Mouse (Mus musculus) stomach, embryonic 16.5 days (tissue): ENCODE data around the gene Gm3448. TPM values are rescaled to one million over a fixed set of nuclear protein-coding genes. Genes with fewer than 3 reads are reported as not detected.

Experiments
- ATAC-seq: fragments of 200-750 bp; cut with Nextera tagmentation; 2 replicates; pipeline ENCODE4 v1.8.0; 2017; ENCODE audit warnings: moderate number of reproducible peaks, moderate TSS enrichment; ENCODE audit not compliant: insufficient read depth, low FRiP score
- H3K27ac ChIP-seq: fragments of 300-500 bp; sonication (generic); 2 replicates; pipeline ENCODE4 v1.5.1; 2014; ENCODE audit warnings: low read length
- H3K27me3 ChIP-seq: fragments of 300-500 bp; sonication (generic); 2 replicates; pipeline ENCODE4 v1.6.1; 2014; ENCODE audit warnings: low read length, control low read depth, mixed read lengths; ENCODE audit not compliant: control insufficient read depth, insufficient read depth
- H3K36me3 ChIP-seq: fragments of 300-500 bp; sonication (generic); 2 replicates; pipeline ENCODE4 v1.6.1; 2014; ENCODE audit warnings: low read length; ENCODE audit not compliant: control insufficient read depth, insufficient read depth
- H3K4me1 ChIP-seq: fragments of 300-500 bp; sonication (generic); 2 replicates; pipeline ENCODE4 v1.6.1; 2014; ENCODE audit warnings: low read length, control low read depth, mixed read lengths; ENCODE audit not compliant: control insufficient read depth, insufficient read depth
- H3K4me2 ChIP-seq: fragments of 300-500 bp; sonication (generic); 2 replicates; pipeline ENCODE4 v1.6.1; 2014; ENCODE audit warnings: low read depth, low read length, mixed read lengths
- H3K4me3 ChIP-seq: fragments of 300-500 bp; sonication (generic); replicated peaks from 2 replicates; pipeline ENCODE4 v1.5.1; 2014; ENCODE audit warnings: mild to moderate bottlenecking, low read length
- H3K9ac ChIP-seq: fragments of 300-500 bp; sonication (generic); 2 replicates; pipeline ENCODE4 v1.6.1; 2014; ENCODE audit warnings: low read length
- H3K9me3 ChIP-seq: fragments of 300-500 bp; sonication (generic); replicated peaks from 2 replicates; pipeline ENCODE4 v1.6.1; 2016; ENCODE audit warnings: low read length, control low read depth; ENCODE audit not compliant: control insufficient read depth
- WGBS: fragments of 180-500 bp; shearing (Covaris S2); extraction: QIAGEN DNeasy Blood & Tissue Kit; methylation state at CpG from one replicate; pipeline ENCODE4 v1.1.7; 2014; 5-methylcytosine and 5-hydroxymethylcytosine counted together
- polyA plus RNA-seq: library from polyadenylated mRNA; unstranded; fragments of >200 nt; fragmentation: Nextera tagmentation; extraction: Ambion mirVana; gene quantifications from 2 replicates; pipeline ENCODE4 v1.2.1, GENCODE M21; 2015

Gm3448 gene
- polyA plus RNA-seq, 1 experiment from 2014 or later = 3.3 TPM

DNA sequence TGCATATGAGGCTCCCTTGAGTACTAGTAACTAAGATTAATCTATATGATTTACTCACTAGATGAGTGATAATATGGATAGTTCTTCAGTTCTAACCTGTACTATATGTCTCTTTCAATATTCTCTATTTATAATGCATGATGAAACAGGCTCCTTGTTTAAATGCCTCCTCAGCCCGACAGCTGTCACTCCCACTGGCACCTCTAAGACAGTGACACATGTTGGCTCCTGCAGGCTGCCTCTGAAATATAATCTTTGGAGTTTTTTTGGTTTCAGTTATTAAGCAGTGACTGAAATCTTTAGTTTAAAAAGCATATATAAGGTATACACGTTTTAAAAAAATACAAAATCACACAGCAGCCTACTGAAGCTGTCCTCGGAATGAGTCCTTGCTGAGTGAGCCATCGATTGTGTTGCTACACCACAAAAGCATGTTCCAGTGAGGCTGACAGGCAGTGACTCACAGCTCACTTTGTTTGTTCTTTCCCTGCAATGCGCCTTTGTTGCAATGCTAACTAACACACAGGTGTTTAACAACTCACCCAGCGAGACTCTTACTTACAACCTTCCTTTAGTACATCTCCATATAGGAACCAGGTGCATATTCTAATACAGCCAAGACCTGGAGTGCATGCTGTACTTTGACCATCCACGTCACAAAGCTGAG is 92.0 kb downstream of the Gm3448 start:
- WGBS = 74% methylated on average over 7 of the region's 7 CpGs

More for the DNA sequence above, 92.0 kb downstream of the Gm3448 start:
- ATAC-seq = peak; percentile 50; the same call in 1 of the 2 replicates
- H3K4me1 ChIP-seq = peaks cover 3% of the 10 kb centered on the region
- H3K9ac ChIP-seq = no peak overlapping the region
- peaks cover 15% of the 10 kb centered on the region for H3K36me3 ChIP-seq
- no peak overlapping the region for H3K4me3 ChIP-seq
- no peak overlapping the region for H3K27ac ChIP-seq
- H3K4me2 ChIP-seq = no peak overlapping the region
- H3K27me3 ChIP-seq = no peaks in the 10 kb centered on the region
- no peaks in the 10 kb centered on the region for H3K9me3 ChIP-seq

Other genes with a start within 250 kb of the Gm3448 start
- gene Wdr27, start 98.4 kb downstream of the Gm3448 start, polyA plus RNA-seq = 6.2 and 6.3 TPM in 2 replicates
- 41.8 and 48.2 TPM in 2 replicates for gene 1600012H06Rik, start 98.4 kb downstream of the Gm3448 start, polyA plus RNA-seq
- 32.9 and 34.4 TPM in 2 replicates for gene Phf10, start 80.3 kb downstream of the Gm3448 start, polyA plus RNA-seq
- 6.4 and 7.6 TPM in 2 replicates for gene 9030025P20Rik, start 63.1 kb downstream of the Gm3448 start, polyA plus RNA-seq
- gene Gm3417, start 62.7 kb downstream of the Gm3448 start, polyA plus RNA-seq = 0.30 TPM in 1 of 2 replicates, not detected in the other
- 5.6 and 6.9 TPM in 2 replicates for gene Gm3435, start 31.4 kb downstream of the Gm3448 start, polyA plus RNA-seq
- gene Ermard, start 329 bp downstream of the Gm3448 start, polyA plus RNA-seq = 65.3 and 72.4 TPM in 2 replicates
- 1.2 and 1.4 TPM in 2 replicates for gene Tcte3, start within 50 bp of the Gm3448 start, polyA plus RNA-seq